Mouse (Mus musculus): ENCODE measurements around the gene 2310034C09Rik.

DNA sequence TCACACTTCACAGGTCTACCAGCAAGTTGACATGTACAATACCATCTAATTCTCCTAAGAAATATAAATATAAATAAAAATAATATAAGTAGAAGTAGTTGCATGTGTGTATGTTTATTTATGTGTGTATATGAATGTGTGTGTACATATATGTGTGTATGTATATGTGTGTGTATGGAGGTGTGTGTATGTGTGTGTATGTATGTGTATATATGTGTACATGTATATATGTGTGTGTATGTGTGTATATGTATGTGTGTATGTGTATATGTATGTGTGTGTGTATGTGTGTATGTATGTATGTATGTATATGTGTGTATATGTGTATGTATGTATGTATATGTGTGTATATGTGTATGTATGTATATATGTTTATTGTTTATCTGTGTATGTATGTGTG, 42.1 kb upstream of the 2310034C09Rik start:
- TF ChIP-seq CTCF (IDR thresholded peaks at IDR 0.05; ENCODE audit: insufficient read depth, low read depth, low read length) = no peak
- TF ChIP-seq POLR2A (IDR thresholded peaks at IDR 0.05; ENCODE audit: insufficient read depth, low read depth, low read length) = no peak

Data from olfactory bulb, adult 2 months (tissue).